Mouse (Mus musculus) cerebellum, postnatal 14 days (tissue): ENCODE measurements around the gene Wdr48.

ENCODE experiments used
- DNase-seq, 2 experiments: peaks; one replicate each; pipeline ENCODE4 v3.0.0; 2021; ENCODE audit warnings: mixed read lengths in 2 of 2

The Wdr48 gene

GRCm38 (mm10) chr9:119925729-119926128 lies 31.1 kb downstream of the Wdr48 start:
- no peak for DNase-seq

- no peak for DNase-seq
Measured at GRCm38 (mm10) chr9:119926497-119926896, 31.8 kb downstream of the Wdr48 start.

- no peak for DNase-seq
Measured at GRCm38 (mm10) chr9:119932358-119932757, 37.7 kb downstream of the Wdr48 start.

- DNase-seq: no peak
Measured at GRCm38 (mm10) chr9:119933675-119934074, 39.0 kb downstream of the Wdr48 start.

GRCm38 (mm10) chr9:119937005-119937773 lies 42.5 kb downstream of the Wdr48 start, which contains the start of the genes Gorasp1 and Ttc21a:
Gene Gorasp1, minus strand, starts transcription at chr9:119937565.
Gene Ttc21a, plus strand, starts transcription at chr9:119937606.
- DNase-seq: peak; percentile 96 to 99

- no peak for DNase-seq
Measured at GRCm38 (mm10) chr9:119938496-119938895, 43.8 kb downstream of the Wdr48 start.

GRCm38 (mm10) chr9:119939646-119940045 lies 45.0 kb downstream of the Wdr48 start:
- DNase-seq: no peak

GRCm38 (mm10) chr9:119941407-119941806 lies 46.7 kb downstream of the Wdr48 start:
- DNase-seq: no peak

- peak; percentile 63 to 68 for DNase-seq
Measured at GRCm38 (mm10) chr9:119941861-119942260, 47.2 kb downstream of the Wdr48 start.

GRCm38 (mm10) chr9:119943326-119943725 lies 48.6 kb downstream of the Wdr48 start:
- no peak for DNase-seq

- DNase-seq: peak in 1 of 2 experiments; percentile 56
Measured at GRCm38 (mm10) chr9:119945173-119945900, 50.7 kb downstream of the Wdr48 start.

GRCm38 (mm10) chr9:119948804-119949203 lies 54.1 kb downstream of the Wdr48 start:
- DNase-seq: no peak

GRCm38 (mm10) chr9:119950434-119950833 lies 55.8 kb downstream of the Wdr48 start:
- DNase-seq: no peak

GRCm38 (mm10) chr9:119951388-119951787 lies 56.7 kb downstream of the Wdr48 start:
- DNase-seq: no peak

- DNase-seq: no peak
Measured at GRCm38 (mm10) chr9:119958835-119959234, 64.2 kb downstream of the Wdr48 start.

GRCm38 (mm10) chr9:119962216-119962615 lies 67.5 kb downstream of the Wdr48 start:
- DNase-seq: no peak

GRCm38 (mm10) chr9:119962987-119963667 lies 68.4 kb downstream of the Wdr48 start:
- peak; percentile 65 to 78 for DNase-seq

- DNase-seq: no peak
Measured at GRCm38 (mm10) chr9:119964206-119964605, 69.5 kb downstream of the Wdr48 start.

GRCm38 (mm10) chr9:119965186-119965585 lies 70.5 kb downstream of the Wdr48 start:
- peak in 1 of 2 experiments; percentile 53 for DNase-seq

GRCm38 (mm10) chr9:119966221-119966910 lies 71.7 kb downstream of the Wdr48 start:
- DNase-seq: peak; percentile 36 to 50

- DNase-seq: no peak
Measured at GRCm38 (mm10) chr9:119969811-119970210, 75.1 kb downstream of the Wdr48 start.

- peak; percentile 78 to 90 for DNase-seq
Measured at GRCm38 (mm10) chr9:119970221-119970620, 75.5 kb downstream of the Wdr48 start.
